Mouse (Mus musculus) neural tube, embryonic 13.5 days (tissue): ENCODE results near the gene Tmprss11e. TPM values are rescaled to one million over a fixed set of nuclear protein-coding genes. Genes with fewer than 3 reads are reported as not detected.

Source experiments
- ATAC-seq: fragments of 200-750 bp; cut with Nextera tagmentation; 2 replicates; pipeline ENCODE4 v1.8.0; 2017; ENCODE audit warnings: low read depth, mild to moderate bottlenecking, moderate TSS enrichment, moderate library complexity
- H3K27ac ChIP-seq: fragments of 300-500 bp; sonication (generic); replicated peaks from 2 replicates; pipeline ENCODE4 v1.5.1; 2015; ENCODE audit warnings: moderate library complexity, mild to moderate bottlenecking, inconsistent platforms
- H3K27me3 ChIP-seq: fragments of 300-500 bp; sonication (generic); 2 replicates; pipeline ENCODE4 v1.6.1; 2015; ENCODE audit warnings: mild to moderate bottlenecking, inconsistent platforms
- H3K36me3 ChIP-seq: fragments of 300-500 bp; sonication (generic); 2 replicates; pipeline ENCODE4 v1.6.1; 2015; ENCODE audit warnings: mild to moderate bottlenecking, inconsistent platforms
- H3K4me1 ChIP-seq: fragments of 300-500 bp; sonication (generic); replicated peaks from 2 replicates; pipeline ENCODE4 v1.6.1; 2015; ENCODE audit warnings: inconsistent platforms
- H3K4me2 ChIP-seq: fragments of 300-500 bp; sonication (generic); 2 replicates; pipeline ENCODE4 v1.6.1; 2015; ENCODE audit warnings: inconsistent platforms, mild to moderate bottlenecking, moderate library complexity
- H3K4me3 ChIP-seq: fragments of 300-500 bp; sonication (generic); 2 replicates; pipeline ENCODE4 v1.5.1; 2015; ENCODE audit warnings: mild to moderate bottlenecking, inconsistent platforms
- H3K9ac ChIP-seq: fragments of 300-500 bp; sonication (generic); 2 replicates; pipeline ENCODE4 v1.6.1; 2015; ENCODE audit warnings: moderate library complexity, mild to moderate bottlenecking, inconsistent platforms
- H3K9me3 ChIP-seq: fragments of 300-500 bp; sonication (generic); 2 replicates; pipeline ENCODE4 v1.6.1; 2016; ENCODE audit warnings: inconsistent platforms
- WGBS: fragments of 180-500 bp; shearing (Covaris S2); methylation state at CpG from one replicate; pipeline ENCODE4 v1.1.7; 2015; 5-methylcytosine and 5-hydroxymethylcytosine counted together
- polyA plus RNA-seq: library from polyadenylated mRNA; unstranded; fragments of >200 nt; fragmentation: Nextera tagmentation; extraction: Ambion mirVana; gene quantifications from 2 replicates; pipeline ENCODE4 v1.2.1, GENCODE M21; 2015

Gene Tmprss11e
- polyA plus RNA-seq, 1 experiment from 2014 or later, result not detected

DNA sequence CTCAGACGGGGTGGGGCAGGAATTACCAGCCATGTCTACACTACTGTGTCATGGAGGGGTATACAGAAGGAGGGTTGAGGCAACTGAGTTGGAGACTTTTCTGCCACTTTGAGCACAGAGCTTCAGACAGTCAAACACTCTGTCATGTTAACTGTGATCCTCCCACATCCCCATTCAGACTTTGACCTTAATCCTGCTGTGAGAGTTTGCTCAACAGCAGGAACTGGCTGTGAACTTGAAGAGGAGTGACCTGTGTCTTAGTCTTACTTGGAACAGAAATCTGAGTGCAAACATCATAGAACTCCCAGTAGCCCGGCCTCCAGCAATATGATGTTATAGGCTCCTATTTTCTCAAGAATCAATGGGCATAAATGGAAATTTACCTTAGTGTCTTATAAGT, 9.8 kb downstream of the Tmprss11e start:
- no peak for ATAC-seq
- no peak overlapping the region for H3K4me3 ChIP-seq
- WGBS, result 81% methylated on average over 2 of the region's 2 CpGs

DNA sequence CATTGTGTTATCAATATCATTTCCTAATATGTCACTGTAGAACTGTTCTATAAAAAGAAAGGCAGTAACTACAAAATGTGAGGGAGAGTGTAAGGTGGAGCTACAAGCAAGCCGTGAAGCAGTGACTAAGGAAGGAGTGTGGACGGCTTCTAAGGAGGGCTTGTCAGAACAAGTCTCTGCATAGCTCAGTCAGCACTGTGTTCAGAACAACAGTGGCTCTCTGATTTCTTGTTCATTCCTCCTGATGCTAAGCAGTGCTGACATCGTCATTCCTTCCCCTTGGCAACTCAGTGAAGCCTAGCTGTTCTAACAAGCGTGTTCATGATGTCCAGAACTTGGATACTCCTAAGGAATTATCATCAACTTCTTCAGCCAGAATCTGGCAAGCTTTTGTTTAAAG, 15.0 kb downstream of the Tmprss11e start:
- no peak overlapping the region for H3K27ac ChIP-seq
- no peaks in the 10 kb centered on the region for H3K4me1 ChIP-seq
- no peaks in the 10 kb centered on the region for H3K36me3 ChIP-seq
- no peaks in the 10 kb centered on the region for H3K9me3 ChIP-seq
- no peaks in the 10 kb centered on the region for H3K27me3 ChIP-seq
- 81% methylated on average over 4 of the region's 4 CpGs for WGBS
- H3K4me2 ChIP-seq, result no peak overlapping the region
- ATAC-seq, result no peak
- H3K4me3 ChIP-seq, result no peak overlapping the region
- no peak overlapping the region for H3K9ac ChIP-seq

More for the DNA sequence above, 9.8 kb downstream of the Tmprss11e start:
- Histone ChIP-seq H3K4me2 (no peak overlapping the region), H3K4me1 (no peaks in the 10 kb centered on the region), H3K36me3 (no peaks in the 10 kb centered on the region), H3K9ac (no peak overlapping the region), H3K27me3 (no peaks in the 10 kb centered on the region), H3K27ac (no peak overlapping the region), H3K9me3 (no peaks in the 10 kb centered on the region)

DNA sequence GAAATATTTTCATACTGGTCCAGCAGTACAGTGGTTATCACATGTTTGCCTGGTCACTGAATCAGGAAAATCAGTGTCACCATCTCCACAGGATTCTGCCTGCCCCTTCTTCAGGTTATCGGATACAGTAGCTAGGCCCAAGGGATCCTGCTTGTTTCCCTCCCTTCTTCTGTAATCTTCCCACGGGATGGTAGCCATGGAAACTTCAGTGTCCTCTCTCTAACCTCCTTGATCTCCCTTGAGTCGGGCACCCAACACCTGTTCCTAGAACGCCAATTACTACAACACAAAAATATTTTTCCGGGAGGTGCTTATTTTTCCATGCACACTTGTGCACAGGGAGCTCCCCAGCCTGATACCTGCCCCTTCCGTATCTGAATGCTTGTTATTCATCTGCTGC, 17.0 kb downstream of the Tmprss11e start:
- H3K27me3 ChIP-seq, result no peaks in the 10 kb centered on the region
- H3K36me3 ChIP-seq, result no peaks in the 10 kb centered on the region
- no peaks in the 10 kb centered on the region for H3K9me3 ChIP-seq
- H3K27ac ChIP-seq, result no peak overlapping the region
- 78% methylated on average over 6 of the region's 6 CpGs for WGBS
- H3K4me1 ChIP-seq, result no peaks in the 10 kb centered on the region
- ATAC-seq, result no peak
- H3K9ac ChIP-seq, result no peak overlapping the region
- H3K4me2 ChIP-seq, result no peak overlapping the region
- H3K4me3 ChIP-seq, result no peak overlapping the region

DNA sequence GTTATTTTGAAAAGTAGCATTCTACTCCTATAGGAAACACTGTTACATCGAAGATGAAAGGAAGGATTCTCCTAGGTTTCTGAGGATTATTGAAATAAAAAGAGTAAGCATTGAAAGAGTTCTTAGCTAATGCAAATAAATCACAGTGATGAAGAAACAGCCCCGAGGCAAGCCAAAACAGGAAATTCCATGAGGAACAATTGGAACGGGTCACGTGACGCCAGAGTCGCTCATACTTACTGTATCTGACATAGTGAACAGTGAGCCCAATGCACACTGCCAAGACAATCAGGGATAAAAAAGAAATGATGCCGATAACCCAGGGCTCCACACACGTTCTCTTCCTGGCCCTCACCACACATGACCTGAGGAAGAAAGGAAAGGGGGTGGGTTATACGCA, 18.6 kb downstream of the Tmprss11e start:
- Histone ChIP-seq H3K27ac (no peak overlapping the region), H3K4me1 (no peaks in the 10 kb centered on the region), H3K36me3 (no peaks in the 10 kb centered on the region), H3K4me2 (no peak overlapping the region), H3K27me3 (no peaks in the 10 kb centered on the region), H3K9ac (no peak overlapping the region), H3K9me3 (no peaks in the 10 kb centered on the region), H3K4me3 (no peak overlapping the region)
- 85% methylated on average over 9 of the region's 9 CpGs for WGBS
- ATAC-seq, result no peak

DNA sequence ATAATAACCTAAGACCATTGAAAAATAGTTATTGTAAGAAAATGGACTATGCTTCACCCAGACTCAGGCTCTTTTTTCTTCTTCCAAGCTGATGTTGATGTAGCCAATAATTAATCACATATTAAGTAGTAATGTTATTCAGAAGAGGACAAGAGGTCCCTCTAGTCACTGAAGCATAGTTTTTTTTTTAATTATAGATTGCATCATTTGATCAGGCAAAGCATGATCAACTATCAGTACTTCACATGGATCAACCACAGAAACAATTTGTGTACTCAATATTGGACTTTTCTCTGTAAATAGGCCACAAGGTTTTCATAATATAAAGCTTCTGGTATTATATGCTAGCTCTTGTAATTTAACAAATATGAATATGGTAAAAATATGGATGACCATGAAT, 20.6 kb downstream of the Tmprss11e start:
- no peak overlapping the region for H3K27ac ChIP-seq
- H3K4me1 ChIP-seq, result no peaks in the 10 kb centered on the region
- H3K9me3 ChIP-seq, result no peaks in the 10 kb centered on the region
- no peaks in the 10 kb centered on the region for H3K27me3 ChIP-seq
- no peaks in the 10 kb centered on the region for H3K36me3 ChIP-seq
- H3K4me3 ChIP-seq, result no peak overlapping the region
- H3K9ac ChIP-seq, result no peak overlapping the region
- no peak for ATAC-seq
- H3K4me2 ChIP-seq, result no peak overlapping the region

DNA sequence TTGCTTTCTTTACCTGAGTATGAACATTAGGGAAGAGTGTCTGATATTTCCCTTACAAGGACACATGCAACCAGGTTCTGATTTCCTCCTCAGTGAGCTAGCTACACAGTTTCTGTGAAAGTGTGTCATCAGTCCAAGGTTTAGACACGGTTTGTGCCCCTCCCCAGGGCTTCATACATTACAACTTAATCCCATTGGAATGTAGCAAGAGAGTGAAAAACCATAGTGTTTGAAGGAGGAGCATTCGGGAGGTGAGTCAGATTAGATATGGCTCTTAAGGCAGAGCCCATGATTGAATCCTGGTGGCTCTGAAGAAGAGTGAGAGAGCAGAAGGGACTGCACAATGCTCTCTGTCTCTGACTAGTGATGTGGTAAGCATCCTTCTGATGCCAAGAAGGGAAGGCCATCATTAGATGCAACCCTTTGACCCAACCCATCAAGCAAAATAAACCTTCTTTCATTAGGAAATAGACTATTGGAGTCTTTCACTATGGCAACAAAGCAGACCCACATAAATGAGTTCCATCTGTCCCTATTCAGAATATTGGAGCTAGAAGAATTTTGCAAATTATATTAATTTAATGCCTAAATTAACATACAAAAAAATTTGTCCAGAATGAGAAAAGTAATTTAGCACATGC, 22.7 kb downstream of the Tmprss11e start:
- no peaks in the 10 kb centered on the region for H3K4me1 ChIP-seq
- H3K4me3 ChIP-seq, result no peak overlapping the region
- H3K27me3 ChIP-seq, result no peaks in the 10 kb centered on the region
- no peak for ATAC-seq
- no peak overlapping the region for H3K4me2 ChIP-seq
- H3K9me3 ChIP-seq, result no peaks in the 10 kb centered on the region
- 61% methylated on average over 2 of the region's 2 CpGs for WGBS
- no peaks in the 10 kb centered on the region for H3K36me3 ChIP-seq
- no peak overlapping the region for H3K27ac ChIP-seq
- H3K9ac ChIP-seq, result no peak overlapping the region

DNA sequence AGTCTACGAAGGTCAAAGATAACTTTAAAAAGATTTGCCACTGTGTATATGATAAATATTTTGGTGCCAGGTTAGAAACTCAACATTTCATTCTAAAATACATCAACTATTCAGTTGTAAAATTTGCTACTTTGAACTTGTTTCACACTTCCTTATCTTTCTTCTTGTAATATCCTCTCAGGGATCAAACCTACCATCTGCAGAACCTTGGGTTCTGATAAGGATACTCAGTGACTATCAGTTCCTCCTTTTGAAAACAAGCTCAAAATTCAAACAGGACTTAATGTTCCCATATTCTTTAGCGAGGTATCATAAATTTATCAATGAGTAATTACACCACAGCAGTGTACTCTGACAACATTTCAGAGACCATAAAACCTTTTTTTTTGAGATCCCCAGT, 30.6 kb downstream of the Tmprss11e start:
- no peak overlapping the region for H3K9ac ChIP-seq
- 92% methylated on average over 2 of the region's 2 CpGs for WGBS

DNA sequence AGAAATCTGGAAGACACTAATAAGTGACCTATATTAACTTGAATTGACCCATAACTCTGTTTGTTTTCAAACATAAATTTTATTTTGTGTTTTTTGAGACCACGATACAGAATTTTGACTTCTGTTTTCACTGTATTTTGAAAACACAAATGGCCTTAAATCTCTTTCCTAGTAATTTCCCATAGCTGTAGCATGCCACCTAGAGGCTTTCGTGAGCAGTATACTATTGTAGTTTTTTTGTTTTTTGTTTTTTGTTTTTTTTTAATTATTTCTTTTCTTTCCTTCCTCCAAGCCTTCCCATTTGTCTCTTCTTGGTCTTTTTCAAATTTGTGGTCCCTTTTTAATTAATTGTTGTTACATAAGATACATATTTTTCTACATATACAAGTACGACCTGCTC, 40.7 kb downstream of the Tmprss11e start:
- ATAC-seq, result no peak
- H3K36me3 ChIP-seq, result no peaks in the 10 kb centered on the region
- H3K27ac ChIP-seq, result no peak overlapping the region
- H3K4me2 ChIP-seq, result no peak overlapping the region
- H3K27me3 ChIP-seq, result no peaks in the 10 kb centered on the region
- WGBS, result 84% methylated on average over 3 of the region's 3 CpGs
- no peaks in the 10 kb centered on the region for H3K4me1 ChIP-seq
- no peaks in the 10 kb centered on the region for H3K9me3 ChIP-seq
- H3K9ac ChIP-seq, result no peak overlapping the region
- no peak overlapping the region for H3K4me3 ChIP-seq

More for the DNA sequence above, 30.6 kb downstream of the Tmprss11e start:
- Histone ChIP-seq H3K4me2 (no peak overlapping the region), H3K4me3 (no peak overlapping the region), H3K27me3 (no peaks in the 10 kb centered on the region), H3K9me3 (no peaks in the 10 kb centered on the region), H3K27ac (no peak overlapping the region), H3K36me3 (no peaks in the 10 kb centered on the region), H3K4me1 (no peaks in the 10 kb centered on the region)
- no peak for ATAC-seq

DNA sequence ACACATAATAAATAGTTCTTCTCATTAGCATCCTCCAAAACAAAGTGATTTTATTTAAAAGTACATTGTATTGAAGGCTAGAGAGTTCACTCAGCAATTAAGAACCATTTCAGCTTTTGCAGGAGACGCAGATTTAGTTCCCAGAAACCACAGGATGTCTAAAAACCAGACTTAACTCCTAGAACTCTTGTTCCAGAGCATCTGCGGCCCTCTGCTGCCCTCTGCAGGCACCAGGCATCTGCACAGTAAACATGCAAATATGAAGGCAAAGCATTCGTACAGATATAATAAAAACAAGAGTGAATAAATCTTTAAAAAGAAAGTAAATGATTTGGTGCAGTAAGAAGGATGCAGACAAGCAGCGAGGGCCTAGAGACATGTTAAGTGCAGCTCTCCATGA, 60.9 kb downstream of the Tmprss11e start:
- H3K4me3 ChIP-seq, result no peak overlapping the region
- WGBS, result 58% methylated on average over 4 of the region's 4 CpGs
- H3K9ac ChIP-seq, result no peak overlapping the region

DNA sequence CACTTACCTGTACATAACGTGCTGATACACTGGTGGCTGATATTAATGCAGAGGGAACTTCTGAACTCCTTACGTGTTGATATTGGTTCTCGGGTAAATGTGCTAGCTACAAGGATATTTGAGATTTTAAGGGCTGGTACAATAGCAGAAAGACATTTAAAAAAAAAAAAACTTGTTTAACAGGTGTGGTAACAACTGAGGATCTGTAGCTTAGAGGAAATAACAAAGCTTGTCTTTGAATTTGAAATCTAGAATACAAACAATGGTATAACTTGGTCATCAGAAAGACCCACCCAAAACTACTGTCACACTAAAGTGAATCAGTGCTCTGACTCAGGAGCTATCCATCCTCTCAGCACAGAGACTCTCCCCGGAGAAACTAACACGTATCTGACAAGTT, 69.4 kb downstream of the Tmprss11e start, which contains the start of gene Tmprss11b:
Tmprss11b (minus strand) TSS at position 101 of the 400 bp plus-strand sequence.
- Histone ChIP-seq H3K4me1 (no peaks in the 10 kb centered on the region), H3K9me3 (no peaks in the 10 kb centered on the region), H3K9ac (no peak within 1 kb of the TSS), H3K4me2 (no peak within 1 kb of the TSS), H3K27me3 (no peaks in the 10 kb centered on the region), H3K27ac (no peak within 1 kb of the TSS), H3K4me3 (no peak within 1 kb of the TSS), H3K36me3 (no peaks in the 10 kb centered on the region)
- no peak for ATAC-seq
- 83% methylated on average over 5 of the region's 5 CpGs for WGBS

More for the DNA sequence above, 60.9 kb downstream of the Tmprss11e start:
- H3K36me3 ChIP-seq, result no peaks in the 10 kb centered on the region
- no peaks in the 10 kb centered on the region for H3K4me1 ChIP-seq
- no peak overlapping the region for H3K4me2 ChIP-seq
- H3K27ac ChIP-seq, result no peak overlapping the region
- H3K9me3 ChIP-seq, result no peaks in the 10 kb centered on the region
- no peak for ATAC-seq
- H3K27me3 ChIP-seq, result no peaks in the 10 kb centered on the region

Other genes with a start within 250 kb of the Tmprss11e start
- gene Tmprss11g, start 227.2 kb downstream of the Tmprss11e start, polyA plus RNA-seq, result not detected in 2 replicates
- gene Tmprss11f, start 113.4 kb downstream of the Tmprss11e start, polyA plus RNA-seq, result not detected in 2 replicates
- gene Tmprss11b, start 69.5 kb downstream of the Tmprss11e start, polyA plus RNA-seq, result not detected in 2 replicates
- gene Ythdc1, start 58.4 kb upstream of the Tmprss11e start, polyA plus RNA-seq, result 36.8 and 41.7 TPM in 2 replicates
- gene Ugt2b34, start 161.1 kb upstream of the Tmprss11e start, polyA plus RNA-seq, result not detected in 2 replicates
- not detected in 2 replicates for gene Ugt2b1, start 180.7 kb upstream of the Tmprss11e start, polyA plus RNA-seq